Mouse (Mus musculus): ENCODE results near the gene Tmem86b. TPM values are rescaled to one million over a fixed set of nuclear protein-coding genes. Genes with fewer than 3 reads are reported as not detected.

Gene Tmem86b
- 1 to 10 TPM; 6.2 to 6.6 TPM for total RNA-seq (2021)

DNA sequence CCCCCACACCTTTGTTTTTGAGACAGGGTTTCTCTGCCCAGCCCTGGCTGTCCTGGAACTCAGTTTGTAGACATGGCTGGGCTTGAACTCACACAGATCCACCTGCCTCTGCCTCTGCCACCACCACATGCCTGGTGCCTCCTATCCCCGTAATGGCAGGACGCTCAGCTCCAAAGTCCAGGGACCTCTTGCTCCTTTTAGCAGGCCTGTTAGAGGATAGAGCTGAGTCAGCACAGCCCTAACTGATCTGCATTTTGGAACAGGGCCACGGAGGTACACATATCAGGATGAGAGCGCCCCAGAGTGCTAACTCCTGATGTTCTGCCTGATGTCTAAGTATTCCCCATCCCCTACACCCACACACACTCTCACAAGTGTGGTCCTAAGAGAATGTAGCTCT lies at the start of gene Tmem86b:
Tmem86b (minus strand) TSS at position 392 of the 400 bp plus-strand sequence.
- no peak for DNase-seq
- intact Hi-C loops (cut with DNase I) = no loop called here

DNA sequence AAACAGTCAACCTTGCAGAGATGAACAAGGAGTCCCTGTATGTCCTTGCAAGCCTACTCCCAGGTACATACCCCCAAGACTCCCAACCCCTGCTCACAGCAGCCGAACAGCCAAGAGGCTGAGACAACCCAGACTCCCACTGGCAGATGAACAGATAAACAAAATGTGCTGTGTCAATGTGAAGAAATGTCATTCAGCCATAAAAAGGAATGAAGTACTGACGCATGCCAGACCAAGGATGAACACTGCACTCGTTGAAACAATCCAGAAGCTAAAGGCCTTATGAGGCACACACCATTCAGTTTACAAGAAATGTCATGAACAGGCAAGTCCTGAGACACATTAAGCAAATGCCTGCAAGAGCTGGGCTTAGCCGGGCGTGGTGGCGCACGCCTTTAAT lies 44.0 kb upstream of the Tmem86b start:
- DNase-seq = no peak
- intact Hi-C loops (cut with DNase I) = no loop called here

DNA sequence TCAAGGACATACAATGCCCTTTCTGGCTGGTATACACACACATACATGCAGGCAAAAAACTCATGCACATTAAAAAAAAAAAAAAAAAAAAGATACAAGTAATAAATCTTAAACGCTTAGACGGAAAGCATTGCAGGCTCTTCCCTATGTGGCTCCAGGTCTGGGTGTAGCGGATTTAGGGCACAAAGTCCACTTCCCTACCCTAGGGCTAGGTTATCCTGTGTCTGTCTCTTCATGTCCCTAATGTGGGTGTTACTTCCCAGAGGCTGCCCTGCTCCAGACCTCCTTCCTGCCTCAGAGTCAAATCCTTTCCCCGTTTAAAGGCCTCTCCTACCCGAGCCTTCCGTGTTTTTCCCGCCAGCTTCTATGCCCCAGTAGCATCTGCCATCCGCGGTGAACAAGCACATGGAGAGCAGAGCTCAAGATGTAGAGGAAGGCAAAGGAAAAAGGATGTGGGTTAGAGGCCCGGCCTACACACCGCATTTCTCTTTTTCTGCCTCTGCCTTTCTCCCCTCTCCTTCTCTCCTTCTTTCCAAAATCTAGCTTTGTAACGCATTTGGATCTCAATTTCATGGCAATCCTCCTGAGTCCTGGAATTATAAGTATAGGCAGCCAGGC lies 43.0 kb upstream of the Tmem86b start:
- intact Hi-C loops (cut with DNase I) = no loop called here
- no peak for DNase-seq

DNA sequence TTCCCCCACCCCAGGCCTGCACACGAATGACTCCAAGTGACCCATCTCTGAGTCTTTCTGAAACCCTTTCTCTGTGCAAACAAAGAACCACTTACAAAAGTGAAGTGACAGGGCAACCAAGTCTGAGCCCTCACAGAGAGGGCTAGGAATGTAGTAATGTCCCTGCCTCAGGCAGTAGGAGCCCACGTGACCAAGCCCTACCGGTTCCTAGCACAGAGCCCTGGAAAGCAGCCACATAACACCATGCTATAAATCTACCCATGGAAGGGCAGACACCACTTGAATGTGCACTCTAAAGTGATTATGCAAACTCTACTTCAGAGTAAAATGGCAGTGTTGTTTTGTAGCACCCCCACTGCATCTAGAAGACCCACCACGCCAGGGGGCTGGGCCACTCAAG lies 40.7 kb upstream of the Tmem86b start:
- intact Hi-C loops (cut with DNase I) = no loop called here
- DNase-seq = no peak

DNA sequence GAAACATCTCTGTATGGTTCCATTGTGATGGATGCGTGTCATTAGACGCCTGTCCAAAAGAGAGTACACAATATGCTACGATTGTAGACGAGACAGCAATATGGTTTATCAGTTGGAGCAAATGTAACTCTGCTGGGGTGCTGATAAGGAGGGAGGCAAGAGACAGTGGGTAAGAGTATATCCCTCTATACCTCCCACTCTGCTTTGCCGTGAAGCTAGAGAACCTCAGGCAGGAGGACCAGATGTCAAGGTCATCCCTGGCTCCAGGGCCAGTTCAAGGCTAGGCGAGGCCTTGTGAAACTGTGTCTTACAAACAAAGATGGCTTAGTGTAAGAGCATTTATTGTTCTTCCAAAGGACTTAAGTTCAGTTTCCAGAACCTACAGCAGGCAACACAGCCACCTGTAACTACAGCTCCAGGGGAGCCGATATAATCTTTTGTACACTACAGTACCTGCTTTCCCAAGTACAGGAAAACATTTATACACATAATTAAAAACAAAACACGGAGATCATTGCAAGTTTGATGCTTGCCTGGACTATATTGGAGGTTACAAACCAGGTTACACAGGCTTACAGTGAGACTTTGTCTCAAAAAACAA lies 39.5 kb upstream of the Tmem86b start:
- intact Hi-C loops (cut with DNase I) = no loop called here
- no peak for DNase-seq

DNA sequence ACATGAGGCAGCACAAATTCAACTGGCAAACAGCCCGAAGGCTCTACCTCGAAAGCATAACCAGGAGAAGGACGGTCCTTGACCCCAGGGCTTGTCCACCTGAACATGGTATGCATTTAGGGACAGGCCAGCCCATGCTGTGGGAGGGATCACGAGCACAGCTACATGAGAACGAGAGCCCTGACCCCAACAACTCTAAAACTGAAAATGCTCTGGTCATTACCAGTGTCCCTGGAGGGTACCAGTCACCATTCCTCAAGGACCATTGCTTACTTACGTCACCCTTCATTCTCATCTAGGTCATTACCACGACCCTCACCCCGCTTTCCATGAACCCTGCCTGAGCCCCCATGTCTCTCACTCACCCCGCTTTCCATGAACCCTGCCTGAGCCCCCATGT lies 37.9 kb upstream of the Tmem86b start:
- DNase-seq = no peak
- intact Hi-C loops (cut with DNase I) = no loop called here

DNA sequence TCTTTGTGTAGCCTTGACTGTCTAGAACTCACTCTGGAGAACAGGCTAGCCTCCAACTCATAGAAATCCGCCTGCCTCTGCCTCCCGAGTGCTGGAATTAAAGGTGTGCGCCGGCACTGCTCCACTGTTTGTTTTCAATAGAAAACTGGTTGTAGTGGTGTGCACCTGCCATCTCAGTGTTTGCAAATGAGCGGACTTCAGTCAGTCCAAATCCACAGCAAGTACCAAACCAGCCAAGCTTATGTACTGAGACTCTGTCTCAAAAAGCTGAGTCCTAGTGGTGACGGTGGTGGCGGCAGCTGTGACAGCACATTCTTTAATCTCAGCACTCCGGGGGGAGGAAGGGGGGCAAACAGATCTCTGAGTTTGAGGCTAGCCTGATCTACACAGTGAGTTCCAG lies 37.3 kb upstream of the Tmem86b start:
- intact Hi-C loops (cut with DNase I) = no loop called here
- DNase-seq = no peak

DNA sequence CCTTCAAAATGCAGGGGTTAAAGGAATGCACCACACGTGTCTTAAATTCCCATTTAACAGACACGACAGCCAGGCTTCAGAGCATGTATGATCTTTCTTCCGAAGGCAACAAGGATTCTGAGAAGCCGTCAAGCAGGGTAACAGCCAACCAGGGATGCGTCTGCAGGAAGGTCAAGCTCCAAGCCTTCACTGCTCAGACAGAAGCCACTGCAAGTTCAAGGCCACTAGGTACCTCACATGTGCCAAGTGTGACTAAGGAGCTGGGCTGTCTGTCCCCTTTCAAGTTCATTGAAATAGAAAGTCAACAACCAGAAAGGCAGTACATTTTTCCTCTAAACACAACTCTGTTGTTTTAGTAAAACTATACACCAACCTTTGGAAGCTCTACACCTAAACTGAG lies 35.6 kb upstream of the Tmem86b start:
- DNase-seq = no peak
- intact Hi-C loops (cut with DNase I) = no loop called here

DNA sequence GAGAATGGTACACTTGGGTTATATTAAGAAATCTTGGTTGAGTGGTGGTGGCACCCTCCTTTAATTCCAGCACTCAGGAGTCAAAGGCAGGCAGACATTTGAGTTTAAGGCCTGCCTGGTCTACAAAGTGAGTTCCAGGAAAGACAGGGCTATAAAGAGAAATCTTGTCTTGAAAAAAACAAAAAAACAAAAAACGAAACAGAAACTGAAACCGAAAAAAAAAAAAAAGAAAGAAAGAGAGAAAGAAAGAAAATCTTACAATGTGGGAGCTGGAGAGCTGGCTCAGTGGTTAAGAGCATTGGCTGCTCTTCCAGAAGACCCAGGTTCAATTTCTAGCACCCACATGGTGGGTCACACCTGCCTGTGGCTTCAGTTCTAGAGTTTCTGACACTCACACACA lies 32.5 kb upstream of the Tmem86b start:
- DNase-seq = no peak
- intact Hi-C loops (cut with DNase I) = no loop called here

DNA sequence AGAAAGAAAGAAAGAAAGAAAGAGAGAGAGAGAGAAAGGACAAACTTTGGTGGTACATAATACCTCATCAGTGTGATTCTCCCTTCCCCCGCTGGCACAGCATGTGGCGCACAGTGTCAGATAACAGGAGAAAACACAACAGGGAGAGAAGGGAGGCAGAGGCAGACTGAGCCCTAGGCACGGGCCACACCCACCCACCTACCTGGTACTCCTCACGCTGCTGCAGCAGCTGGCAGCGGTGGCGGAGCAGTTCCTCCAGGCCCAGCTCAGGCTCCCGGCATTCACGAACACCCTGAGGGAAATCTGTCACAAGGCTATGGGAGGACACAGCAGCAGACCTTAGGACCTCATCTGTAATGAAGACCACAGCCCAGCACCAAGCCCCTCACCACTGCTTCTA lies 32.0 kb upstream of the Tmem86b start:
- intact Hi-C loops (cut with DNase I) = no loop called here

DNA sequence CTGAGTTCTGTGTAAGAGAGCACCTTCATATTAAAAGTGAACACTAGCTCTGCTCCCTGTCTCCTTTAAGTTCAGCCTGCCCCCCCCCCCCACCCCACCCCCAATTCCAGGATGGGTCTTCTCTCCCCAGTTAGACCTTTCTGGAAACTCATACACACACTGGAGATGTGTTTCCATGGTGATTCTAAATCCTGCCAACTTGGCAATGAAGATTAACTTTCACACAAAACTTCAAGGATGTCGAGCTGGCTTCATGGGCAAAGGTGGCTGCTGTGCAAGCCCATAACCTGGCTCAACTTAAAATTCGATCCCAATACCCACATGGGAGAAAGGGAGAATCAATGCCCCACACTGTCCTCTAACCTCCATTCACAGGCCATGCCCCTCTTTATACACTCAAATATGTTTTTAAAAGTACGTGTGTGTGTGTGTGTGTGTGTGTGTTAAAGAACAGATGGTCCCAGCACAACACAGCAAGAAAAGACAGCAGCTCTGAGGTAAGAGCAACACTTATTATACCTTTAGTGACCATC lies 28.8 kb upstream of the Tmem86b start:
- peak in 1 of 2 experiments; percentile 31 for DNase-seq
- intact Hi-C loops (cut with DNase I) = loop anchor here (1.0 kb wide), 1 partner anchor 24 kb away; no protein-coding TSS in a partner anchor

More for the DNA sequence above, 32.0 kb upstream of the Tmem86b start:
- no peak for DNase-seq

DNA sequence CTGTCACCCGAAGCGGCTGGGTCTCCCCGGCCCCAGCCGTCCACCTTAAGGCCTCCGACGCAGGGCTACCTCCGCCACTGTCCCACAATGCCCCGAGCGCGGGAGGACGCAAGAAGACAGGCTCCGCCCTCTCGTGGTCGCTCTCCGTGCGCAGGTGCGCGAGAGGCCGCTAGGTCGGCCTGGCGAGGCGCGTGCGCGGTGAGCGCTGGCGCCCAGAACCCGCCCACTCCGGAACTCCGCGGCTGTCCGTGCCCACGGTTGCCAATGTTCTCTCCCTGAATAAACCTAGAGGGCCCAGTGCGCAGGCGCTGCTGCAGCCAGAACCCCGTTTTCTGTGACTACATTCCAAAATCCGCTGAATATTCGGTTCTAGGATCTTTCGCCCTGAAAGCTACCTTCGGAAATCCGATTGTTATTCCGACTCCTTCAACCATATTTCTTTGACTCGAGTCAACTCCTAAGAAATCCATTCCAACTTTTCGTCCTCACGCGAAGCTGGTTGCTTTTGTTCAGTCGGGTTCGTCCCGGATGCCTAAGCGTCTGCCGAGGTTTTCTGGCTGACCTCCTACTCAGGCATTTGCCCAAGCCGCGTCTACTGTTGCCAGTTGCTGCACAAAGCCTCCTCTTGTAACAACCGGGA lies 27.8 kb upstream of the Tmem86b start, which contains the start of gene Ppp6r1:
Ppp6r1 (minus strand) TSS at position 108 of the 640 bp plus-strand sequence.
- intact Hi-C loops (cut with DNase I) = loop anchor here (1.0 kb wide), 1 partner anchor 25 kb away; no protein-coding TSS in a partner anchor
- DNase-seq = peak; percentile 97 to 98

DNA sequence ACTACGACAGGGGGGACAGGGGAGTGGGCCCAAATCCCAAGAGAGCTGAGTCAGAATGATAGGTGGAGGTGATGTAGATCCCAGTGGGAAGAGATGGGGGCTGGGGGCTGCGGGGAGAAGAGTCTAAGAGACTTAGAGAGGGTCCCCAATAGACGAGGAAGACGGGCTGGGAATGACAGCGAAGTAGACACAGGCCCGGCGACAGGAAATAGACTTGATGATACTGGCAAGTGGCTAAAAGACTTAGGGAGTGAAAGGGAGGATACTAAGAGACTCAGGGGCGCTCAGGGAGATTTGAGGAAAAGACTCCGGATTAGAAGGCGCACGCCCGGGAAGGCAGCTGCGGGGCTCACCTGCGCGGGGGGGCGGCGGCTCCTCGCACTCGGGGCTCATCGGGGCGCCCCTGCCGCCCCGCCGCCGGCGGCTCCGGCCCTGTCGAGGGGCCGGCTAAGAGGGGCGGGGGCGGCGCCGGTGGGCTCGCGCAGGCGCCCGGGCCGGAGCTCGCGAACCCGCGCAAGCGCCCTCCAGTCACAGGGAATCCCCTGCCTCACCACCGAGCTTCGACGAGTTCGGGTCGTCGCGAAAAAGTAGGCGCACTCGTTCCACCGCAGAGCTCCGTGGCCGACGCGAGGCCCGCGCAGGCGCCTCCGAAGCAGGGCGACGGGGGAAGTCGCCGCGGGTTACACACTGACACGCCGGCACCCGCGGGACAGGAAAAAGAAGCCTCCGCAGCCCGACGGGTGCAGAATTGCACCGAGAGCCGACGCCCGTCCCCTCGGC lies 27.1 kb upstream of the Tmem86b start:
- intact Hi-C loops (cut with DNase I) = no loop called here
- DNase-seq = peak in 1 of 2 experiments; percentile 47

DNA sequence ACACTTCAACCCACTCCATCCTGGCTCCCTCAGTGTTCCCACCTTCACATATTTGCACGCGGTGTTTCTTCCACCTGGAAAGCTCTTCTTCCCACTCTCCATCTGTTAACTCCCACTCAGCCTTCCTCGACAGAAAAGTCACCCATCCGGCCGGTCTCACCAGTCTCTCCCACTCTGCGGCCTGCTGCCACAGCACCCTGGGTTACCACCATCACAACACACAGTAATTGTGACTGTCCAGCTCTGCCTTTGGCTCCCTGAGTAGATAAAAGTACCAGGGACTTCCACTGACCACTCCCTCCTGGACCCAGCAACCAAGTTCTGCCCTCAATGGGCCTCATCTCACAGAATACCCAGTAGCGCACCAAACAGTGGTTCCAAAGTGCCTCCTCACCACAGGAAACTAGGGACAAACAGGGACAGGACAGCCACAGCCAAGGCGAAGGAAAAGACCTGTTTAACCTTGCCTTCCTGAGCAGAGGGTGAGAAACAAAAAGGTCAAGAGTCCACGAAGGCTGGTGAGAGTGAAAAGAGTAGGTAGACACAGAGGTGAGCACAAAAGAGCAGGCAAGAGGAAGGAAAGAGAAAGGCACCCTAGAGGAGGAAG lies 26.4 kb upstream of the Tmem86b start:
- DNase-seq = peak in 1 of 2 experiments; percentile 20
- intact Hi-C loops (cut with DNase I) = no loop called here

DNA sequence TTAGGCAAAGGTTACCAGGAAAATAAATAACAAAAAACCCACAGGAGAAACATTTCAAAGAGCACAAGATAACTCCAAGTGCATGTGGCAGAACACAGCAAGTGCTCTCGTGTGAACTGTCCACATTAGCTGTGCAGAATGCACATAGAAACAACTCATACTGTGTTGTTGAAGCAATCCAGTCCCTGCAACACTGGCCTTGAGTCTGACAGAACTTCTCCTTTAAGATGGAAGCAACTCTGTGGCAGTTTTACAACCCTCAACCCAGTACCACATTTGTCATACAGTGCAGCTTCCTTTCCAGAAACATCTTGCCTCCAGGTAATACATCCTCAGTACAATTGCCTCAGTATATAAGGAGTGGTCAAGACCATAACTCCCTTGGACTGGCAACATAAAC lies 25.6 kb upstream of the Tmem86b start:
- intact Hi-C loops (cut with DNase I) = no loop called here
- DNase-seq = no peak

DNA sequence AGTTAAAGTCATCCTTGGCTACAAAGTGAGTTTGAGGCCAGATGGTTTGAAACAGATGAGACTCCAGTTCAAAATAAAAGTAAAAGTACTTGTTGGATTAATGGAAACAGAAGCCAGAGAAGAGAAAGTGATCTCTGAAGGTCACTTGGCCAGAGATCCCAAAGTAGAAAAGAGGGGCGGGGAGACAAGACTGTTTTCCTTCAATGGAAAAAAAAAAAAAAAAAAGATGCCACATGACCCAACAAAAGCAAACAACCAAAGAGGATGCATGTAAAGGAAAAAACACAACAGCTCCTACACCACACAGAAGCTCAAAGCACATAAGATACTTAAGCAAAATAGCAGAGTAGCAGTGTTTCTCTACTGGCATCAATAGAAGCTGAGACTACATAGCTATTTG lies 24.7 kb upstream of the Tmem86b start:
- DNase-seq = no peak
- intact Hi-C loops (cut with DNase I) = no loop called here

DNA sequence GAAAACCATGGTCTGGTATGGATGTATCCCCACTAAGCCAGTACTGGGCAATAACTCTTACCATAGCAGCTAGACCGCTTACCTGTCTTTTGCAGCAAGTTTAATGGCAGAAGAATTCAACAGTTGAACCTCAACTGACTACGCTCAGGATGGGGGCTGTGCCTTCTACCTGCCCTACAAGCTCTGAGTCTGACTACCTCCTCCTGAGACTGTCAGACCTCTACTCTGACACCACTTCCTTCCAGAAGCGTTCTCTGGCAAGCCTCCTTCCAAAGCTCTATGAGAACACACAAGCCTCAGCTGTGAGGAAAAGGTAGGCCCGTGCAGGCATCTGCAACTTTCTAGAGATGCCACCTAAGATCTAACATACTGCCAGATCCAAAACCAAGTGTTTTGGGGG lies 24.2 kb upstream of the Tmem86b start:
- intact Hi-C loops (cut with DNase I) = no loop called here
- no peak for DNase-seq

DNA sequence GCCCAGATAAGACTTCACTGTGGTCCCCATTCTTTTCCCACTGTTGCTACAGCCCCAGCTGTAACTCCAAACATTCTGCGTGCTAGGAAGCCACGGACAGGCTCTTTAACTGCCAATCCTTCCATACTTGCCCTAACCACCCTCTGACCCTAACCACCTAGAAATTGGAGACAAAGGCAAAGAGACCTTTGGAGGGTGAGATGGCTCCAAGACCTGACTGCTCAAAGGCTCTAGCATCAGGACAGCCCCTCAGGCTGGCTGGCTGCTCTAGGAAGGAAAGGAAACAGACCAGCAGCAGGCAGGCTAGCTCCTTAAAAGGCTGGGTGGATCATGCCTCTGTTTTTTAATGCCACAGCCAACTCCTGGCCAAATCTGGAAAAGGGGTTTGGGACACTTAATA lies 23.0 kb upstream of the Tmem86b start:
- DNase-seq = no peak
- intact Hi-C loops (cut with DNase I) = no loop called here

DNA sequence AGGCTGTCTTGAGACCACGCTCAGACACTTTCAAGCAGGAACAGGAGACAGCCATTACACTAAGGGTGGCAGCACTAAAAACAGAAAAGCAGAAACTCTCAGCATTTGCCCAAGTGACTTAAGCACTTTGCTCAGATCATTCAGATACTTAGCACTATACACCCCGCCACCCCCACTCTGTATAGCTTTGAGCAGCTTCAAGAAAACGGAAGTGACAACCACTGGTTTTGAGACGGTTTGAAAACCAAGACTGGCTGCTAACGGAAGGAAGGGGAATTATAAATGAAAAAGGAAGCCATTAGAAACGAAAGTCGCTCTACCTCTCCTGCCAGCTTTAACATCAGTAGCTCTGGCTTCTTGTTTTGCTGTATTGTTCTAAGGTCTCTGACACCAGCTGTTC lies 22.6 kb upstream of the Tmem86b start:
- peak in 1 of 2 experiments; percentile 30 for DNase-seq
- intact Hi-C loops (cut with DNase I) = no loop called here

DNA sequence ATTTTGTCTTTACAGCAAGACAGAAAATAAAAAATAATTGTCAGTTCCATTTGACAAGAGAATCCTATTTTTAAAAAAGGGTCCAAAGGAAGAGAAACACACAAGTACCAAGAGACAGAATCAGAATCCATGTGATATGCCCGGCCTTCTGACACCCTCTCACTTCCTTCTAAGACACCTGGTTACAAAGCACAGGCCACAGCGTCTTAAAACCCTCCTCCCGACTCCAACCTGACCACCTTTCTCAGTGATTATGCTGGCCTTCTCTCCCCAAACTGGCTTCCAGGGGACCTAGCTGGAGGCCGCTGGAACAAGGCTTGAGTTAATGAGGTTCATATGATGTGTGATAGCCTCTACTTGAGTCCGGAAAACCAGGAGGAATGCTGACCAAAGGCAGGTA lies 22.1 kb upstream of the Tmem86b start:
- DNase-seq = no peak
- intact Hi-C loops (cut with DNase I) = no loop called here

DNA sequence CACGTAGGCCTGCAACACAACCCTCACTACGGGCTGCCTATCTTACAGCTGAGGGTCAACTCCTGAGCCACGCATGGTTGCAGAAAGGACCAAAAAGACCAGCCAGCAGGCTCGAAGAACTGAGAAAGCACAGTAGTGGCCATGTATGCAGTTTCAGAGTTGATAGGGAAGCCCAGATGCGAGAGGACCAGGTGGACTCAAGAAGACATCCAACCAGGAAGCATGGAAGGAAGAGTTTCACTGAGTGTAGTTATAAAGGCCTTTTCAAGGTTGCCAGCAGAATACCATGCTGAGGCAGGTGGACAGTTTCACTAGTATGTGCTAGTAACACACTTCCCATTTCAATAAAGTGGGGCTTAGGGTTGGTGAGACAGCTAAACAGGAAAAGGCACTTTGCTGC lies 21.5 kb upstream of the Tmem86b start:
- no peak for DNase-seq
- intact Hi-C loops (cut with DNase I) = no loop called here

Data from heart, postnatal 10 days (tissue).